Mouse (Mus musculus) neural tube, postnatal 0 days (tissue): ENCODE results near the gene 1700029I15Rik. TPM values are rescaled to one million over a fixed set of nuclear protein-coding genes. Genes with fewer than 3 reads are reported as not detected.

Source experiments
- microRNA-seq: library from miRNA; unstranded; fragments of <30 nt; microRNA quantifications from one replicate; pipeline ENCODE4, GENCODE M21; 2016
- polyA plus RNA-seq: library from polyadenylated mRNA; unstranded; fragments of >200 nt; fragmentation: Nextera tagmentation; extraction: Ambion mirVana; gene quantifications from 2 replicates; pipeline ENCODE4 v1.2.1, GENCODE M21; 2015

Gene 1700029I15Rik
- polyA plus RNA-seq: 5.4 and 6.4 TPM in 2 replicates

GRCm38 (mm10) chr2:92381901-92382588, at the start of gene 1700029I15Rik:
1700029I15Rik (plus strand) TSS chr2:92382538.

DNA sequence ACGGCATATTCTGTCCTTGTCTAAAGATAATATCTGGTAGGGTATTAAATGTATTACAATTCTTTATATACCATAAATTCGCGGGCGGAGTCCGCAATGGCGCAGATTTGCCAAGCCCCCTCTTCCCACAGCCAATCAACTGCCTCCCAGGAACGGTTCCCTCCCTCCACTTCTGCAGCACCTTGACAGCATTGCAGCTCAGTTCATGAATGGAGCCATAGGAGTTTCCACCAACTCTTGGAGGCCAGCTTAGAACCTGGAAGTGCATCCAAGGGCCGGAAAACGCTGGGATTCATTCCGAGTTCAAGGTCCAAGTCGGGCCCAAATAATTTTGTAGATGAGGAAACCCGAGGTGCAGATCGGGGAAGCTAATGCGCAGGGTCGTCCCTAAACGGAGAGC, 7.8 kb upstream of the 1700029I15Rik start, which contains the start of the genes Pex16 and Large2:
Gene Pex16, plus strand, starts transcription at position 163 of the 400 bp plus-strand sequence.
Gene Large2, minus strand, starts transcription at position 356 of the 400 bp plus-strand sequence.

GRCm38 (mm10) chr2:92401091-92401561, 18.8 kb downstream of the 1700029I15Rik start, which contains the start of gene Mapk8ip1:
Mapk8ip1 (minus strand) TSS chr2:92401263.

DNA sequence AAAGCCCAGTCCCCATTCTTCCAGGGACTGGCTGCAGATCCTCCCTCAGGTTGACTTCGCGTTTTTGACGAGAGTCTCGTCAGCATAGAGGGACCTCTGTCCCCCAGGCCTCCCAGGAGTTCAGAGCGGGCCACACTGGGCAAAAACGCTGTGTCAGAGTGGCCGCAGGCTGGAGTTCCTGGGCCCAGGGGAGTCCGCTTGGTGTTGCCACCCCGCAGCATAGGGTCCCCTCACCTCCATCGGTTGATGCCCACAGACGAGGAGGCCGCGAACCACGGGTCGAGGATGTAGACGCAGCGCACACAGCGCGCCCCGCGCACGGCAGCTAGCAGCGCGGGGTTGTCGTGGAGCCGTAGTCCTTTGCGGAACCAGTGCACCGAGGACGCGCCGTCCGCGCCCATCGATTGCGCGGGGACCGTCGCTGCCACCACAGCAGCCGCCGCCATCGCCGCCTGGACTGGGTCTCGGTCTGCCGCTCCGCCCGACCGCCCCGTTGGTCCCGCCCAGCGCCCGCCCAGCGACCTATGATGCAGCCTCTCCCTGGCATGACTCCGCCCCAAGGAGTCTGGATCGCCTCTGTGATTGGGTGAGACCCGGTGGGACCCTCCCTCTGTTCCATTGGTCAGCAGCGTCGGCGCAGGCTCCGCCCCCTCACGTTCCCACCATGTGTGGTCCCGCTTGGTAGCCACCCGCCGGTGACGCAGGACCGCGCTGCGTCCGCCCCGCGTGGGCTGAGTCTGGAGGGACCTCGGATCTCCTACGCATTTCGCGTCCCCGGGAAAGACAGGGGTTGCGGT, 51.4 kb downstream of the 1700029I15Rik start, which contains the start of gene Cry2:
Gene Cry2, minus strand, starts transcription at position 466 of the 797 bp plus-strand sequence.

Small RNA genes lying within 50 kb of the gene (microRNA-seq; reads per million reads assigned to microRNA genes)
- gene Mir7000: not detected

Other genes starting within 250 kb of the 1700029I15Rik start
- gene Pex16, start 7.9 kb upstream of the 1700029I15Rik start, polyA plus RNA-seq: 44.7 and 45.8 TPM in 2 replicates
- gene Large2, start 7.7 kb upstream of the 1700029I15Rik start, polyA plus RNA-seq: 0.83 and 1.3 TPM in 2 replicates
- gene Mapk8ip1, start 18.7 kb downstream of the 1700029I15Rik start, polyA plus RNA-seq: 206 and 208 TPM in 2 replicates
- 44.1 and 48.1 TPM in 2 replicates for gene Cry2, start 51.5 kb downstream of the 1700029I15Rik start, polyA plus RNA-seq
- 15.7 and 18.0 TPM in 2 replicates for gene Slc35c1, start 78.0 kb downstream of the 1700029I15Rik start, polyA plus RNA-seq
- gene Chst1, start 217.2 kb downstream of the 1700029I15Rik start, polyA plus RNA-seq: 35.0 and 37.4 TPM in 2 replicates